Mouse (Mus musculus): Measurements from ENCODE around the gene Apom.

DNA sequence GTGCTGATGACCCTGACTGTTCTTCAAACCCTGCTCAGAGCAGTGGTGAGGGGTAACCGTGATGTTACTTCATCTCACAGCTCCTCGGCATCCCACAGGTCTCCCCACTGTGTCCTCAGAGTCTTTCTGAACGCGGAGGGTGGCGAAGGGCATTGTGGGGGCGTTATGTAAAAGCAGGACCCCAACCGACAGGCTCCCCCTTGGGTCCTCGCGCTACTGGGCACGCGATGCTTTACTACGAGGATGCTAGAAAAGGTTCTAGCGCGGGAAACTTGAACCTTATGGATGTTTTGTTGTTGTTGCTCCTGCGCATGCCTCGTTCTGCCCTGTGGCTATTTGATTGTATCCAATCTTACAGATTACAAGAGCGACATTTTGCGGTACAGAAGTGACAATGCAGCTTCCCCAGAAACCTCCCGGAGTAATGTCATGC lies 10.0 kb downstream of the Apom start, which contains the start of gene Csnk2b:
- TF ChIP-seq HCFC1 (IDR thresholded peaks at IDR 0.05; ENCODE audit: borderline replicate concordance, insufficient read depth, low read length) (no peak), ZC3H11A (IDR thresholded peaks at IDR 0.05; ENCODE audit: borderline replicate concordance, low read depth, low read length) (0 out of 2 replicates have a peak, but pooled peaks have one; percentile 11), CHD2 (IDR thresholded peaks at IDR 0.05; ENCODE audit: low read depth, low read length) (no peak)

All from ES-E14 (cell line).